Mouse (Mus musculus): Measurements from ENCODE around the gene Olfr690.
"Not testable (repeated sequence)": the region's sequence is repeated elsewhere in the genome, so short reads cannot be mapped to it uniquely, and the experiment has no call there.

Olfr690 gene

GRCm38 (mm10) chr7:105334004-105334403 lies at the start of gene Olfr690:
TSS of gene Olfr690 (minus strand) at chr7:105334104.
- DNase-seq (ENCODE audit: low read depth, low spot score) = no peak

GRCm38 (mm10) chr7:105380329-105380728 lies 46.4 kb upstream of the Olfr690 start:
- DNase-seq (ENCODE audit: low read depth, low spot score) = no peak

GRCm38 (mm10) chr7:105374866-105375265 lies 41.0 kb upstream of the Olfr690 start, which contains the start of gene Gm5901:
TSS of gene Gm5901 (plus strand) at chr7:105375038.
- DNase-seq (ENCODE audit: low read depth, low spot score) = no peak

- DNase-seq (ENCODE audit: low read depth, low spot score) = peak; percentile 32
Measured at GRCm38 (mm10) chr7:105373976-105374375, 40.1 kb upstream of the Olfr690 start.

GRCm38 (mm10) chr7:105373509-105373908 lies 39.6 kb upstream of the Olfr690 start:
- DNase-seq (ENCODE audit: low read depth, low spot score) = no peak

GRCm38 (mm10) chr7:105372912-105373311 lies 39.0 kb upstream of the Olfr690 start:
- DNase-seq (ENCODE audit: low read depth, low spot score) = no peak

GRCm38 (mm10) chr7:105368521-105368920 lies 34.6 kb upstream of the Olfr690 start:
- no peak for DNase-seq (ENCODE audit: low read depth, low spot score)

- no peak for DNase-seq (ENCODE audit: low read depth, low spot score)
Measured at GRCm38 (mm10) chr7:105367930-105368329, 34.0 kb upstream of the Olfr690 start, which contains the start of gene Olfr692. TSS of gene Olfr692 (plus strand) at chr7:105368230.

GRCm38 (mm10) chr7:105367268-105367667 lies 33.4 kb upstream of the Olfr690 start:
- no peak for DNase-seq (ENCODE audit: low read depth, low spot score)

GRCm38 (mm10) chr7:105361713-105362112 lies 27.8 kb upstream of the Olfr690 start:
- DNase-seq (ENCODE audit: low read depth, low spot score) = no peak

GRCm38 (mm10) chr7:105356487-105356886 lies 22.6 kb upstream of the Olfr690 start:
- not testable (repeated sequence) for DNase-seq (ENCODE audit: low read depth, low spot score)

GRCm38 (mm10) chr7:105356064-105356463 lies 22.2 kb upstream of the Olfr690 start:
- not testable (repeated sequence) for DNase-seq (ENCODE audit: low read depth, low spot score)

- DNase-seq (ENCODE audit: low read depth, low spot score) = no peak
Measured at GRCm38 (mm10) chr7:105342752-105343151, 8.8 kb upstream of the Olfr690 start.

GRCm38 (mm10) chr7:105342170-105342569 lies 8.3 kb upstream of the Olfr690 start, which contains the start of gene Olfr691:
TSS of gene Olfr691 (minus strand) at chr7:105342270.
- no peak for DNase-seq (ENCODE audit: low read depth, low spot score)

- no peak for DNase-seq (ENCODE audit: low read depth, low spot score)
Measured at GRCm38 (mm10) chr7:105325302-105325701, 8.6 kb downstream of the Olfr690 start.

GRCm38 (mm10) chr7:105310865-105311264 lies 23.0 kb downstream of the Olfr690 start, which contains the start of gene Olfr689:
TSS of gene Olfr689 (plus strand) at chr7:105311165.
- DNase-seq (ENCODE audit: low read depth, low spot score) = no peak

- no peak for DNase-seq (ENCODE audit: low read depth, low spot score)
Measured at GRCm38 (mm10) chr7:105290051-105290450, 43.9 kb downstream of the Olfr690 start.

GRCm38 (mm10) chr7:105287795-105288194 lies 46.1 kb downstream of the Olfr690 start, which contains the start of gene Olfr688:
TSS of gene Olfr688 (plus strand) at chr7:105288095.
- no peak for DNase-seq (ENCODE audit: low read depth, low spot score)

All from telencephalon, adult 2 months (tissue).